Mouse (Mus musculus): ENCODE results near the gene Ccdc85a. TPM values are rescaled to one million over a fixed set of nuclear protein-coding genes. Genes with fewer than 3 reads are reported as not detected.
"Not testable (repeated sequence)": the region's sequence is repeated elsewhere in the genome, so short reads cannot be mapped to it uniquely, and the experiment has no call there.

Gene Ccdc85a
- polyA plus RNA-seq, 1 experiment from 2014 or later: 1.5 TPM

GRCm38 (mm10) chr11:28375891-28376290 is 208.2 kb downstream of the Ccdc85a start:
- no peak for DNase-seq (ENCODE audit: low spot score)
- no peaks in the 10 kb centered on the region; the same call in 1 of the 2 replicates for H3K9me3 ChIP-seq (replicated peaks)
- H3K36me3 ChIP-seq: no peaks in the 10 kb centered on the region
- H3K4me1 ChIP-seq: no peaks in the 10 kb centered on the region
- no peak overlapping the region for H3K27ac ChIP-seq
- no peaks in the 10 kb centered on the region for H3K27me3 ChIP-seq (ENCODE audit: low read depth, poor library complexity, severe bottlenecking)
- no peak overlapping the region for H3K4me3 ChIP-seq

- Histone ChIP-seq H3K9me3 (replicated peaks) (no peaks in the 10 kb centered on the region; the same call in 1 of the 2 replicates), H3K36me3 (no peaks in the 10 kb centered on the region), H3K27me3 (ENCODE audit: low read depth, poor library complexity, severe bottlenecking) (no peaks in the 10 kb centered on the region), H3K4me1 (no peaks in the 10 kb centered on the region), H3K27ac (no peak overlapping the region), H3K4me3 (no peak overlapping the region)
- DNase-seq (ENCODE audit: low spot score): no peak
These were observed 209.5 kb downstream of the Ccdc85a start for GRCm38 (mm10) chr11:28374636-28375035.

GRCm38 (mm10) chr11:28371381-28371780 is 212.7 kb downstream of the Ccdc85a start:
- not testable (repeated sequence) for DNase-seq (ENCODE audit: low spot score); H3K27me3 ChIP-seq (ENCODE audit: low read depth, poor library complexity, severe bottlenecking); H3K27ac ChIP-seq; H3K4me3 ChIP-seq; H3K36me3 ChIP-seq; H3K9me3 ChIP-seq (replicated peaks); H3K4me1 ChIP-seq
- WGBS: 71% methylated on average over 5 of the region's 5 CpGs

DNA sequence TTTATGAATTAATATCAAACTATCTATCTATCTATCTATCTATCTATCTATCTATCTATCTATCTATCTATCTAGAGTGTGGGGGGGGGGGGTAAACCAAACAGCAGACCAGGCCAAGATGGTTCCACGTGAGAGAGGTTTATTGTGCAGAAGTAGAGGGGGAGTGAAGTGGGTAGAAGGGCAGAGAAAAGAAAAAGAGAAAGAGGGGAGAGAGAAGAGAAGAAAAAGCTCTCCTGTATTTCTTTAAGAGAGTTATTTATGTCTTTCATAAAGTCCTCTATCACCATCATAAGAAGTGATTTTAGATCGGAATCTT is 218.2 kb downstream of the Ccdc85a start:
- Histone ChIP-seq H3K9me3 (replicated peaks) (no peaks in the 10 kb centered on the region), H3K4me3 (peak overlapping the region; percentile 38), H3K36me3 (no peaks in the 10 kb centered on the region), H3K4me1 (peaks cover 18% of the 10 kb centered on the region), H3K27ac (peak overlapping the region; percentile 88), H3K27me3 (ENCODE audit: low read depth, poor library complexity, severe bottlenecking) (no peaks in the 10 kb centered on the region)
- no peak for DNase-seq (ENCODE audit: low spot score)
- 78% methylated on average over 2 of the region's 2 CpGs for WGBS

DNA sequence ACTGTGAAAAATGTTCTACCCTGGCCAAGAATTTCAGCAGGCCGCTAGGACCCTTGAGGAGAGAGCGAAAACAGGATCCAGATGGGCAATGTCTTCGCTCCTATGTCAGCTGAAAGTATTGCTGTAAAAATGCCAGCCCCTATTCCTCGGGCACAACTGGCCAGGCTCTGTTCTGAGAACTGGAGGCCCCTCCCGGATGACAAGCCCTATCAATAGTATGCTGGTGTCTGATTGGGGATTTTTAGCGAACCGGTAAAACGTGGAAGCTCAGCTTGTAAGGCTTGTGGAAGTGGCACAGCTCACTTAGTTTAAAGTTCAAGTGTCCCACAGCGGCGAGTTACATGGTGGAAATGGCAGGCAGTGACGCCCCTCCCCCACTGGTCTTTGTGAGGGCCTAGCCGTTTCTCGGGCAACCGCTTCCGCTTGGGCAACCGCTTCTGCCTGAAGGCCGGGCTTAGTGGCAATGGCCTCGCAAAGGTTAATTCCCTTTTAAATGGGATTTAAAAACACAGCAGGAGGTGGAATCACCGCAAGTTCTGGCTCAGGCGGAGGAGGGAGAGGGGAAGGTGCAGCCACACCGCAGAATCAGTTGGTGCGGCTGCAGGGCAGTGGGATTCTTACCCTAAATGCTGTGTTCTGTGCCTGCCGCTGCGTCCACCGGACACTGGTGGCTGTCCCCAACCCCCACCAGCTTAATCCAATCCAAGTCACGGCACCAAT is 218.8 kb downstream of the Ccdc85a start:
- Histone ChIP-seq H3K9me3 (replicated peaks) (no peaks in the 10 kb centered on the region), H3K36me3 (no peaks in the 10 kb centered on the region), H3K27ac (peak overlapping the region; percentile 88), H3K4me3 (peak overlapping the region; percentile 38), H3K4me1 (peaks cover 18% of the 10 kb centered on the region), H3K27me3 (ENCODE audit: low read depth, poor library complexity, severe bottlenecking) (no peaks in the 10 kb centered on the region)
- peak; percentile 92 for DNase-seq (ENCODE audit: low spot score)
- WGBS: 11% methylated on average over 26 of the region's 26 CpGs

- no peak overlapping the region for H3K4me3 ChIP-seq
- H3K36me3 ChIP-seq: no peaks in the 10 kb centered on the region
- H3K9me3 ChIP-seq (replicated peaks): no peaks in the 10 kb centered on the region
- DNase-seq (ENCODE audit: low spot score): no peak
- H3K27ac ChIP-seq: no peak overlapping the region
- no peaks in the 10 kb centered on the region for H3K4me1 ChIP-seq
- 89% methylated on average over 2 of the region's 2 CpGs for WGBS
- no peaks in the 10 kb centered on the region for H3K27me3 ChIP-seq (ENCODE audit: low read depth, poor library complexity, severe bottlenecking)
These were observed 240.7 kb downstream of the Ccdc85a start for GRCm38 (mm10) chr11:28343465-28343864.

- Histone ChIP-seq H3K9me3 (replicated peaks) (no peaks in the 10 kb centered on the region), H3K27me3 (ENCODE audit: low read depth, poor library complexity, severe bottlenecking) (no peaks in the 10 kb centered on the region), H3K36me3 (no peaks in the 10 kb centered on the region), H3K4me3 (no peak overlapping the region), H3K27ac (no peak overlapping the region), H3K4me1 (no peaks in the 10 kb centered on the region)
- 74% methylated on average over 5 of the region's 5 CpGs for WGBS
- DNase-seq (ENCODE audit: low spot score): no peak
These were observed 242.2 kb downstream of the Ccdc85a start for GRCm38 (mm10) chr11:28341887-28342286.

GRCm38 (mm10) chr11:28339224-28340150 is 244.6 kb downstream of the Ccdc85a start, which contains the start of gene Gm6685:
Gene Gm6685 (minus strand): TSS chr11:28339867.
- not testable (repeated sequence) for H3K4me1 ChIP-seq; H3K36me3 ChIP-seq; H3K27me3 ChIP-seq (ENCODE audit: low read depth, poor library complexity, severe bottlenecking); DNase-seq (ENCODE audit: low spot score); H3K27ac ChIP-seq; H3K4me3 ChIP-seq; H3K9me3 ChIP-seq (replicated peaks)
- 93% methylated on average over 45 of the region's 45 CpGs for WGBS

Other genes starting within 250 kb of the Ccdc85a start
- 0.26 and 0.36 TPM in 2 replicates for gene Gm6685, start 244.5 kb downstream of the Ccdc85a start, polyA plus RNA-seq (2016; fragmentation: Nextera tagmentation; extraction: Ambion mirVana)